In the genomic region with DNA sequence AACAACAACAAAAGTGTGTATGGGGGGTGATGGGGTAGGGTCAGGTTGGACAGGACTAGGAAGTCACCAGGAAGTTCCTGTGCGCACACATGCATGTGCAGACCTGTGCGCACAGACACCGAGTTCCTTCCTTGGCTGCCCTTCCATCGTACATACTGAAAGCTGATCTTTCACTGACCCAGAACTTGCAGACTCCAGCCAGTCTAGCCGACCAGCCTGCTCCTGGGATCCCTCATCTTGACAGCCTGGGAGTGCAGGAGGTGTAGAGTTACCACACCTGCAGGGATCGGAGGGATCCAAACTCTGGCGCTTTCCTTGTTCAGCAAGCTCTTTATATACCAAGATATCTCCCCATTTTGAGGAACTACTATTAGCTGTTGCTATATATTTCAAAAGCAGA, we compare ENCODE assay signal across 9 mouse cellular contexts.
DNase-seq lines count a peak whose midpoint lies in the region; ATAC-seq and TF ChIP-seq lines count a peak whose summit lies in the region.
"Had no signal": no experiment of that assay in that cellular context is flagged by ENCODE, and none has a peak within 500 bp of the region (broad histone marks: within the 10 kb centered on the region; RNA-seq: fewer than 3 reads in every experiment).

No protein-coding gene starts in this region.

- TF ChIP-seq EP300 in stomach, postnatal 0 days (optimal IDR thresholded peaks at IDR 0.05), result no peak

- H3K27me3 ChIP-seq in lung, embryonic 16.5 days (ENCODE audit: control insufficient read depth, insufficient read depth, low read depth, low read length), result no peaks in the 10 kb centered on the region
- no peaks in the 10 kb centered on the region for H3K27me3 ChIP-seq in heart, embryonic 16.5 days (ENCODE audit: control insufficient read depth, insufficient read depth, low read length)
- H3K27me3 ChIP-seq in stomach, postnatal 0 days (ENCODE audit: control insufficient read depth, insufficient read depth, low read length), result no peaks in the 10 kb centered on the region
- no peaks in the 10 kb centered on the region for H3K27me3 ChIP-seq in thymus, adult 2 months (ENCODE audit: control insufficient read depth, insufficient read depth, low read length)

- TF ChIP-seq CTCF in stomach, postnatal 0 days (IDR thresholded peaks at IDR 0.05; ENCODE audit: low read depth), result no peak
- TF ChIP-seq CTCF in thymus, adult 2 months (IDR thresholded peaks at IDR 0.05; ENCODE audit: borderline replicate concordance, control insufficient read depth, extremely low read depth, insufficient read depth, low read length, poor library complexity), result no peak

- 43% methylated on average over 7 of the region's 7 CpGs for WGBS in lung, embryonic 16.5 days
- 41% methylated on average over 7 of the region's 7 CpGs for WGBS in heart, embryonic 16.5 days
- 41% methylated on average over 7 of the region's 7 CpGs for WGBS in stomach, postnatal 0 days
- 91% methylated on average over 7 of the region's 7 CpGs for WGBS in thymus, adult 2 months

- H3K9me3 ChIP-seq in lung, embryonic 16.5 days (ENCODE audit: control insufficient read depth, low read length), result no peaks in the 10 kb centered on the region
- H3K9me3 ChIP-seq in heart, embryonic 16.5 days (replicated peaks; ENCODE audit: control insufficient read depth, low read length), result no peaks in the 10 kb centered on the region
- H3K9me3 ChIP-seq in stomach, postnatal 0 days (ENCODE audit: control insufficient read depth, low read length), result no peaks in the 10 kb centered on the region

- peaks cover 15% of the 10 kb centered on the region for H3K36me3 ChIP-seq in lung, embryonic 16.5 days (ENCODE audit: control insufficient read depth, insufficient read depth, low read length)
- peaks cover 9% of the 10 kb centered on the region for H3K36me3 ChIP-seq in heart, embryonic 16.5 days (ENCODE audit: control insufficient read depth, insufficient read depth)
- H3K36me3 ChIP-seq in stomach, postnatal 0 days (ENCODE audit: control insufficient read depth, insufficient read depth, low read length), result peaks cover 7% of the 10 kb centered on the region
- no peaks in the 10 kb centered on the region for H3K36me3 ChIP-seq in thymus, adult 2 months (ENCODE audit: control insufficient read depth, insufficient read depth, low read length)

- H3K4me2 ChIP-seq in lung, embryonic 16.5 days (ENCODE audit: low read depth, low read length), result no peak overlapping the region
- H3K4me2 ChIP-seq in heart, embryonic 16.5 days (ENCODE audit: low read depth, low read length), result no peak overlapping the region
- H3K4me2 ChIP-seq in stomach, postnatal 0 days (replicated peaks; ENCODE audit: low read depth), result peak overlapping the region; percentile 9; the same call in 1 of the 2 replicates

- peaks cover 9% of the 10 kb centered on the region for H3K4me1 ChIP-seq in lung, embryonic 16.5 days (replicated peaks; ENCODE audit: control insufficient read depth, insufficient read depth, low read length)
- H3K4me1 ChIP-seq in heart, embryonic 16.5 days (ENCODE audit: control insufficient read depth, insufficient read depth, low read length), result peaks cover 7% of the 10 kb centered on the region
- H3K4me1 ChIP-seq in stomach, postnatal 0 days (replicated peaks; ENCODE audit: control insufficient read depth, insufficient read depth), result 0 out of 2 replicates have a peak, but pooled peaks cover 2% of the 10 kb centered on the region
- H3K4me1 ChIP-seq in thymus, adult 2 months (replicated peaks; ENCODE audit: control insufficient read depth, insufficient read depth, low read length), result 0 out of 2 replicates have a peak, but pooled peaks cover 2% of the 10 kb centered on the region

- no peak for ATAC-seq in lung, embryonic 16.5 days (ENCODE audit: low read depth)
- ATAC-seq in heart, embryonic 16.5 days (replicated peaks; ENCODE audit: extremely low read depth, insufficient read depth, low FRiP score), result no peak
- ATAC-seq in stomach, postnatal 0 days (ENCODE audit: low FRiP score, low TSS enrichment), result 0 out of 2 replicates have a peak, but pooled peaks have one; percentile 29
- ATAC-seq: forebrain, postnatal 0 days had no signal

- DNase-seq in gastrocnemius, adult 8-10 months (ENCODE audit: low spot score in 2 of 2), result peak; percentile 22 to 36
- no peak for DNase-seq in gastrocnemius, postnatal 4 days (ENCODE audit: low spot score in 2 of 2)
- no peak for DNase-seq in lung, postnatal 25 days (ENCODE audit: low spot score)
- no peak for DNase-seq in stomach, postnatal 0 days (ENCODE audit: low spot score)
- no peak for DNase-seq in thymus, adult 2 months
- DNase-seq in lung, postnatal 4 days, result no peak
- DNase-seq: forebrain, postnatal 0 days had no signal

- no peak overlapping the region for H3K9ac ChIP-seq in lung, embryonic 16.5 days (ENCODE audit: low read length)
- H3K9ac ChIP-seq in heart, embryonic 16.5 days (ENCODE audit: low read length), result no peak overlapping the region
- H3K9ac ChIP-seq in stomach, postnatal 0 days (ENCODE audit: low read length), result no peak overlapping the region
- H3K9ac ChIP-seq: forebrain, postnatal 0 days had no signal

- no peak overlapping the region for H3K4me3 ChIP-seq in lung, embryonic 16.5 days (ENCODE audit: low read length)
- no peak overlapping the region for H3K4me3 ChIP-seq in heart, embryonic 16.5 days (ENCODE audit: low read length)
- no peak overlapping the region for H3K4me3 ChIP-seq in stomach, postnatal 0 days (ENCODE audit: low read depth, low read length)
- H3K4me3 ChIP-seq in thymus, adult 2 months (ENCODE audit: control insufficient read depth, insufficient read depth, low read length), result no peak overlapping the region

- TF ChIP-seq POLR2A in thymus, adult 2 months (IDR thresholded peaks at IDR 0.05; ENCODE audit: control insufficient read depth, extremely low read depth, insufficient read depth, low read length, poor library complexity), result no peak

- peak overlapping the region; percentile 48; the same call in 1 of the 2 replicates for H3K27ac ChIP-seq in lung, embryonic 16.5 days (ENCODE audit: low read length)
- H3K27ac ChIP-seq in heart, embryonic 16.5 days (ENCODE audit: low read length), result peak overlapping the region; percentile 61
- no peak overlapping the region for H3K27ac ChIP-seq in stomach, postnatal 0 days (replicated peaks)
- no peak overlapping the region for H3K27ac ChIP-seq in thymus, adult 2 months (ENCODE audit: control insufficient read depth, insufficient read depth, low read length)

Comparison
In these comparisons a context has a peak if more than half of its experiments do, and no peak if none do; other contexts are left out.
1. DNase-seq: peak in gastrocnemius, adult 8-10 months (2 of 2); none in gastrocnemius, postnatal 4 days (0 of 2), lung, postnatal 25 days (single experiment), stomach, postnatal 0 days (single experiment), thymus, adult 2 months (single experiment) and lung, postnatal 4 days (0 of 2).
2. H3K27ac ChIP-seq: peak in lung, embryonic 16.5 days (single experiment) and heart, embryonic 16.5 days (single experiment); none in stomach, postnatal 0 days (single experiment) and thymus, adult 2 months (single experiment).